Mouse (Mus musculus) heart, postnatal 14 days (tissue): ENCODE results near the gene Kremen2. TPM values are rescaled to one million over a fixed set of nuclear protein-coding genes. Genes with fewer than 3 reads are reported as not detected.
A peak's percentile ranks its signal among the peaks of the same experiment; 100 is the strongest.

Source experiments
- DNase-seq, 2 experiments: peaks; one replicate each; pipeline ENCODE4 v3.0.0; 2021 to 2022
- intact Hi-C: fragments of 180-260 bp; cut with DNase I; formaldehyde crosslinking; loops from one replicate; pipeline ENCODE4 v1.15.1; 2025
- total RNA-seq, 2 experiments: library from RNA; stranded (reverse); gene quantifications; 2 replicates each; pipeline ENCODE4 v1.2.3; 2021

Kremen2 gene
- total RNA-seq, 2 experiments from 2014 or later = not detected

GRCm38 (mm10) chr17:23739202-23740135, 6.2 kb downstream of the Kremen2 start:
- intact Hi-C loops = no loop called here
- peak; percentile 34 to 51 for DNase-seq

GRCm38 (mm10) chr17:23738836-23739201, 6.8 kb downstream of the Kremen2 start:
- DNase-seq = no peak
- intact Hi-C loops = no loop called here

- intact Hi-C loops = no loop called here
- no peak for DNase-seq
Measured at GRCm38 (mm10) chr17:23737493-23738445, 7.9 kb downstream of the Kremen2 start.

- DNase-seq = no peak
- intact Hi-C loops = no loop called here
Measured at GRCm38 (mm10) chr17:23734341-23734740, 11.3 kb downstream of the Kremen2 start.

- intact Hi-C loops = no loop called here
Measured at GRCm38 (mm10) chr17:23730441-23730840, 15.2 kb downstream of the Kremen2 start.

GRCm38 (mm10) chr17:23726758-23727142, 18.9 kb downstream of the Kremen2 start:
- intact Hi-C loops = no loop called here
- DNase-seq = peak; percentile 85 to 89

More at GRCm38 (mm10) chr17:23730441-23730840, 15.2 kb downstream of the Kremen2 start:
- DNase-seq = no peak

- intact Hi-C loops = no loop called here
- DNase-seq = peak; percentile 97 to 98
Measured at GRCm38 (mm10) chr17:23725999-23726757, 19.5 kb downstream of the Kremen2 start, which contains the start of gene Pkmyt1. Gene Pkmyt1 (plus strand): TSS chr17:23726336.

GRCm38 (mm10) chr17:23725477-23725876, 20.2 kb downstream of the Kremen2 start:
- DNase-seq = no peak

GRCm38 (mm10) chr17:23722376-23723125, 23.1 kb downstream of the Kremen2 start, which contains the start of gene 1520401A03Rik:
Gene 1520401A03Rik (minus strand): TSS chr17:23722783.
- intact Hi-C loops = no loop called here
- DNase-seq = no peak

More at GRCm38 (mm10) chr17:23725477-23725876, 20.2 kb downstream of the Kremen2 start:
- intact Hi-C loops = no loop called here

- DNase-seq = no peak
- intact Hi-C loops = no loop called here
Measured at GRCm38 (mm10) chr17:23721886-23722285, 23.7 kb downstream of the Kremen2 start.

- intact Hi-C loops = no loop called here
- no peak for DNase-seq
Measured at GRCm38 (mm10) chr17:23719455-23719854, 26.2 kb downstream of the Kremen2 start.

GRCm38 (mm10) chr17:23717003-23717402, 28.6 kb downstream of the Kremen2 start:
- no peak for DNase-seq
- intact Hi-C loops = no loop called here

GRCm38 (mm10) chr17:23706212-23706611, 39.4 kb downstream of the Kremen2 start:
- DNase-seq = peak; percentile 76 to 83
- intact Hi-C loops = loop anchor here (2.0 kb wide), 2 partner anchors 45 to 135 kb away; partner anchors contain the start of gene Bicdl2

- intact Hi-C loops = loop anchor here (2.0 kb wide), 2 partner anchors 45 to 135 kb away; partner anchors contain the start of gene Bicdl2
- no peak for DNase-seq
Measured at GRCm38 (mm10) chr17:23705525-23706104, 40.0 kb downstream of the Kremen2 start.

GRCm38 (mm10) chr17:23704741-23705140, 40.9 kb downstream of the Kremen2 start:
- intact Hi-C loops = no loop called here
- DNase-seq = no peak

- no peak for DNase-seq
- intact Hi-C loops = loop anchor here (2.0 kb wide), 1 partner anchor 26 kb away; the partner anchor contains the start of gene Tnfrsf12a
Measured at GRCm38 (mm10) chr17:23703301-23703700, 42.3 kb downstream of the Kremen2 start.

GRCm38 (mm10) chr17:23700079-23700478, 45.6 kb downstream of the Kremen2 start:
- peak; percentile 87 to 90 for DNase-seq
- intact Hi-C loops = no loop called here
